Mouse (Mus musculus) hindbrain, embryonic 14.5 days (tissue): Measurements from ENCODE around the gene Slc6a17. TPM values are rescaled to one million over a fixed set of nuclear protein-coding genes. Genes with fewer than 3 reads are reported as not detected.

ENCODE experiments used
- ATAC-seq: fragments of 200-750 bp; cut with Nextera tagmentation; 2 replicates; pipeline ENCODE4 v1.8.0; 2017; ENCODE audit warnings: moderate number of reproducible peaks, mild to moderate bottlenecking, moderate TSS enrichment, moderate library complexity; ENCODE audit not compliant: low FRiP score
- DNase-seq: peaks from one replicate; pipeline ENCODE4 v3.0.0-alpha.2; 2015; ENCODE audit warnings: low spot score
- H3K27ac ChIP-seq: fragments of 300-500 bp; sonication (generic); 2 replicates; pipeline ENCODE4 v1.5.1; 2014; ENCODE audit warnings: mild to moderate bottlenecking, moderate library complexity
- H3K27me3 ChIP-seq: fragments of 300-500 bp; sonication (generic); 2 replicates; pipeline ENCODE4 v1.6.1; 2014; ENCODE audit warnings: mild to moderate bottlenecking, low read length, mixed read lengths; ENCODE audit not compliant: control insufficient read depth, insufficient read depth
- H3K36me3 ChIP-seq: fragments of 300-500 bp; sonication (generic); replicated peaks from 2 replicates; pipeline ENCODE4 v1.6.1; 2014; ENCODE audit not compliant: control insufficient read depth, insufficient read depth
- H3K4me1 ChIP-seq: fragments of 300-500 bp; sonication (generic); replicated peaks from 2 replicates; pipeline ENCODE4 v1.6.1; 2014; ENCODE audit warnings: antibody characterized with exemption, low read length, mixed read lengths; ENCODE audit not compliant: control insufficient read depth, insufficient read depth
- H3K4me2 ChIP-seq: fragments of 300-500 bp; sonication (generic); replicated peaks from 2 replicates; pipeline ENCODE4 v1.6.1; 2014; ENCODE audit warnings: mild to moderate bottlenecking, moderate library complexity
- H3K4me3 ChIP-seq: fragments of 300-500 bp; sonication (generic); replicated peaks from 2 replicates; pipeline ENCODE4 v1.5.1; 2014; ENCODE audit warnings: mild to moderate bottlenecking, low read length
- H3K9ac ChIP-seq: fragments of 300-500 bp; sonication (generic); 2 replicates; pipeline ENCODE4 v1.6.1; 2014
- H3K9me3 ChIP-seq: fragments of 300-500 bp; sonication (generic); 2 replicates; pipeline ENCODE4 v1.6.1; 2016; ENCODE audit warnings: low read length; ENCODE audit not compliant: control insufficient read depth
- WGBS: fragments of 180-500 bp; shearing (Covaris S2); extraction: QIAGEN DNeasy Blood & Tissue Kit; methylation state at CpG from one replicate; pipeline ENCODE4 v1.1.7; 2014; 5-methylcytosine and 5-hydroxymethylcytosine counted together
- polyA plus RNA-seq: library from polyadenylated mRNA; unstranded; fragments of >200 nt; fragmentation: Nextera tagmentation; extraction: Ambion mirVana; gene quantifications from 2 replicates; pipeline ENCODE4 v1.2.1, GENCODE M21; 2014

Gene Slc6a17
- 15.5 and 18.8 TPM in 2 replicates for polyA plus RNA-seq

DNA sequence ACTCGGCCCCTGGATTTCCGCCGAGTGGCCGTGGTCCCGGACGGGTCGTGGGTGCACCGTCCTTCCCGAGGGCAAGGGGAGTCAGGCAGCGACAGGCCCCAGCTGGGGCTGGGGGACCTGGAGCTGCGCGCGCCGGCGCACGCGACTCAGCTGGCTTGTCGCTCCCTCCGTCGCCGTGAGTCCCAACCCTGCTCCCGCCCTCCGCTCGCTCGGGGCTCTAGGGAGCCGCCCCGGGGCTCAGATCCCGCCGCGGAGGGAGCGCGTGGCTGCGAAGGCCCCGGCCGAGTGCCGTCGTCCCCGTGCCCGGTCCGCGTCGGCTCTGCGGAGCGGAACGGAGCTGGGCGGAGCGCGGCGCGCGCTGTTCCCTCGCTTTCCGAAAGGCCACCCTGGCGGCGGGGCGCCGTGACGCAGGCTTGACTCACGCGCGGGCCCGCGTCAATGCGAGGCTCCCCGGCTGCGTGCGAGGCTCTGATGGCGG, at the start of gene Slc6a17:
Gene Slc6a17, minus strand, starts transcription at position 388 of the 478 bp plus-strand sequence.
- under 1% methylated on average over 66 of the region's 68 CpGs for WGBS
- peak; percentile 75 for DNase-seq

DNA sequence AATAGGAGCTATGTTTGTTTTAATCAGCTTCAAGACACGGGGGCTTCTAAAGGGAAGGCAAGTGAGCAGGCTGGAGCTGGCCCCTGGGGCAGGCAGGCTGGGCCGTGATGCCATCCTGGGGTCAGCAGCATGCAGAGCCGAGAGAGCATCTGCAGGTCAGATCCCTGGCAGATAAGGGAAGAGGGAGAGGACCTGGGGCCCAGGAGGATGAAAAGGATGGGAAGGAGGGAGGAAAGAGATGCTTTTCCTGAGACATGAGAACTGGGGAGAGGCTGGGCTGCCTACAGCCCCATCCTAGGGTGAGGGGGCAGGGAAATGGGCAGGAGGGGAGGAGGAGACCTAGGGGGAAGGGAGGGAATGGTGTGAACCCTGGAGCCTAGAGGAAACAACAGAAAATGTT, 47.5 kb upstream of the Slc6a17 start:
- Histone ChIP-seq H3K9ac (no peak overlapping the region), H3K4me2 (no peak overlapping the region), H3K9me3 (no peaks in the 10 kb centered on the region), H3K27me3 (no peaks in the 10 kb centered on the region), H3K36me3 (no peaks in the 10 kb centered on the region), H3K4me3 (no peak overlapping the region), H3K4me1 (no peaks in the 10 kb centered on the region), H3K27ac (no peak overlapping the region)
- 52% methylated on average over 3 of the region's 3 CpGs for WGBS
- ATAC-seq, result no peak
- no peak for DNase-seq

More for the DNA sequence above, at the start of gene Slc6a17:
- no peaks in the 10 kb centered on the region for H3K36me3 ChIP-seq
- peak within 1 kb of the TSS; percentile 63 for H3K9ac ChIP-seq
- peaks cover 41% of the 10 kb centered on the region for H3K27me3 ChIP-seq
- H3K4me2 ChIP-seq, result peak within 1 kb of the TSS; percentile 82
- H3K4me3 ChIP-seq, result peak within 1 kb of the TSS; percentile 61
- peak within 1 kb of the TSS; percentile 74 for H3K27ac ChIP-seq
- H3K9me3 ChIP-seq, result no peaks in the 10 kb centered on the region
- H3K4me1 ChIP-seq, result peaks cover 19% of the 10 kb centered on the region
- peak; percentile 84 for ATAC-seq

DNA sequence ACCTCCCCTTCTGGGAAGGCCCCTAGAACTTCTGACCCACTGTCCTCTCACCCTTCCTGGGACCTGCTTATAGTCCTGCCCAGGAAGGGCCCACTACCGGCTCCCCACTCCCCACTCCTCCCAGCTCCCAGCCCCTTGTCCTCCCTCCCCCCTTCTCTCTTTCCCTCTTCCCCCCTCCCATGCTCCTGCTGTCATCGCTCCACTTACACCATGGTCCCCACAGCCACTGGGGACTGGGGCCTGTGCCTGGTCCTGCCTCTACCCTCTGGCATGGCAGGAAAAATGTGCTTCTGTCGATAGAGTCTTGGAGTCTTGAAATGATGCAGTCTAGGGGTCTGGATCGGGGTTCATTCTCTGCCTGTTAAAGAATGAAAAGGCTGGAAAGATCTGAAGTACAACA, 46.1 kb upstream of the Slc6a17 start:
- no peak overlapping the region for H3K4me2 ChIP-seq
- H3K4me3 ChIP-seq, result no peak overlapping the region
- no peak overlapping the region for H3K27ac ChIP-seq
- DNase-seq, result no peak
- peak; percentile 35; the same call in 1 of the 2 replicates for ATAC-seq
- no peaks in the 10 kb centered on the region for H3K9me3 ChIP-seq
- 41% methylated on average over 4 of the region's 4 CpGs for WGBS
- H3K27me3 ChIP-seq, result no peaks in the 10 kb centered on the region
- no peak overlapping the region for H3K9ac ChIP-seq
- no peaks in the 10 kb centered on the region for H3K36me3 ChIP-seq
- no peaks in the 10 kb centered on the region for H3K4me1 ChIP-seq

DNA sequence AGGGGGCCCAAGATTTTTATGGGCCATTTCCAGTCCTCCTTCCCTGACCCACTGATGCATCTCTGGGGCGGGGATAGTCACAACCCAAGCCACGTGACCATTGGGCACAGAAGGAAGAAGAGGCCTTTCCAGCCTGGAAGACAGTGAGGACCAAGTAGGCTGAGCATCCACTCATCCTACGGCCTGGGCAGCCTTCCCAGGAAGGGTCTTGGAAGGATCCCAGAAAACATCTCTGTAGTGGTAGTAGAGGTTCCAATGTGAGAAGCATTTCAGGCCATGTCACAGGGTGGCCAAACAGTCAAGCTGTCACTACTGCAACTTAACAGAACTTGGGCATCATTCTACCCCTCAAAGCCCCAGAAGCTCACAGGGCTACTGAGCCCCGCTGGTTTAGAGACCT, 44.8 kb upstream of the Slc6a17 start:
- Histone ChIP-seq H3K27ac (no peak overlapping the region), H3K27me3 (no peaks in the 10 kb centered on the region), H3K4me2 (no peak overlapping the region), H3K36me3 (no peaks in the 10 kb centered on the region), H3K9me3 (no peaks in the 10 kb centered on the region), H3K4me1 (no peaks in the 10 kb centered on the region), H3K4me3 (no peak overlapping the region), H3K9ac (no peak overlapping the region)
- no peak for ATAC-seq
- WGBS, result 90% methylated on average over 4 of the region's 4 CpGs
- no peak for DNase-seq

DNA sequence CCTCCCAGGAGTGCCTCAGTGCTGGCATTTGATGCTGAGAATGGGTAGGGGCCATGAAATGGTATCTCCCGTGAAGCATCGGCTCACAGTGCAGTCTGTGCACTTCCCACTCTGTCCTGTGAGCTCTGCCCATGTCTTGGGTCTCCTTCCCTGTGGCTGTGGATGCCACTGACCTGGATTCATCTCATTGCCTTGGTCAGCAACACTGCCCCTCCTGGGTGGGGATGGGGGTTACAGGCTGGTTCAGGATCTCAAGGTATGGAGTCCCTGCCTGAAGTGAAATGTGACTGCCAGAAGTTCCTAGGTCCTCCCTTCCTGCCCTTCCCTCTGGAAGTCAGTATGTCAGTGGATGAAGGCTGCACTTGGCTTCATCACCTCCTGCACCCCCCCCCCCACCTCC, 44.3 kb upstream of the Slc6a17 start:
- Histone ChIP-seq H3K4me3 (no peak overlapping the region), H3K4me2 (no peak overlapping the region), H3K27ac (no peak overlapping the region), H3K27me3 (no peaks in the 10 kb centered on the region), H3K9ac (no peak overlapping the region), H3K36me3 (no peaks in the 10 kb centered on the region), H3K9me3 (no peaks in the 10 kb centered on the region), H3K4me1 (no peaks in the 10 kb centered on the region)
- ATAC-seq (no peak), DNase-seq (no peak)
- WGBS, result 88% methylated on average over 2 of the region's 2 CpGs

DNA sequence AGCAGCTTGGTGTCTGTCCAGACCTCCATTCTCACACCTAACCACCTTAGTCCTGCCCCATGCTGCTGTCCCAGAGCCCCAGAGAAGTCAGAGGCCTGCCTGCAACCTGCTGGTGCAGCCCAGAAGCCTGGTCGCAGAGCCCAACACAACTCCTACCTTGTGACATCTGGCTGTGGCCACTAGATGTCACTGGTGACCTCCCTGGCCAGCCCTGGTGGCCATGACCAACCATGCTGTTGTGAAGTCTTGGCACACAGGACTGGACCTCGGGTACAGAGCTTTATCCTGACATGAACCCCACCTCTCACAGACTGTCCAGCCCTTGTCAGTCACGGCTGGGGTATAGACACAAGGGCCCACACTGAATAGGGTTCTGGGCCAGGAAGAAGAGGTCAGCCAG, 41.4 kb upstream of the Slc6a17 start:
- WGBS, result 17% methylated on average over 3 of the region's 3 CpGs
- peak; percentile 52; the same call in 1 of the 2 replicates for ATAC-seq

DNA sequence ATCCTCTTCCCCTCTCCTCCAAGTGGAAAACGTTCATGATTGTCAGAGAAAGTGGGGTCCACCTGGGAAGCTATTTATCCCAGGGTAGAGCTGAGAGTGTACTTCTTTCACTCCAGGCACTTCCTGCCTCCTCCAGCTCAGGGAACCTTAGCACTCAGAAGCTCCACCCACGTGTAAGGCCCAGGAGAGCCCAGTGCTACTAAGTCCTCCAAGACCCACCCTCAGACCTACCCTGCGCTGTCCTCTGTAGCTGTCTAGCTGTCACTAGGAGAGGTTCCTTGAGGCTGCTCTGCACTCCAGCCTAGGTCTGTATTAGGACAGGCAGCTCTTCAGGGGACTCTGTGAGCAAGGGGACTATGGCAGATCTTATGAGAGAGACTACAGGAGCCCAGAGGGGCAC, 40.9 kb upstream of the Slc6a17 start:
- H3K36me3 ChIP-seq, result no peaks in the 10 kb centered on the region
- no peak overlapping the region for H3K9ac ChIP-seq
- no peak overlapping the region for H3K4me2 ChIP-seq
- ATAC-seq, result peak; percentile 7; the same call in 1 of the 2 replicates
- no peaks in the 10 kb centered on the region for H3K4me1 ChIP-seq
- no peak overlapping the region for H3K27ac ChIP-seq
- no peaks in the 10 kb centered on the region for H3K9me3 ChIP-seq
- H3K4me3 ChIP-seq, result no peak overlapping the region
- H3K27me3 ChIP-seq, result no peaks in the 10 kb centered on the region
- 28% methylated on average over 3 of the region's 3 CpGs for WGBS
- no peak for DNase-seq

More for the DNA sequence above, 41.4 kb upstream of the Slc6a17 start:
- Histone ChIP-seq H3K27me3 (no peaks in the 10 kb centered on the region), H3K36me3 (no peaks in the 10 kb centered on the region), H3K4me3 (no peak overlapping the region), H3K9ac (no peak overlapping the region), H3K27ac (no peak overlapping the region), H3K4me1 (no peaks in the 10 kb centered on the region), H3K9me3 (no peaks in the 10 kb centered on the region), H3K4me2 (no peak overlapping the region)
- DNase-seq, result peak; percentile 73

DNA sequence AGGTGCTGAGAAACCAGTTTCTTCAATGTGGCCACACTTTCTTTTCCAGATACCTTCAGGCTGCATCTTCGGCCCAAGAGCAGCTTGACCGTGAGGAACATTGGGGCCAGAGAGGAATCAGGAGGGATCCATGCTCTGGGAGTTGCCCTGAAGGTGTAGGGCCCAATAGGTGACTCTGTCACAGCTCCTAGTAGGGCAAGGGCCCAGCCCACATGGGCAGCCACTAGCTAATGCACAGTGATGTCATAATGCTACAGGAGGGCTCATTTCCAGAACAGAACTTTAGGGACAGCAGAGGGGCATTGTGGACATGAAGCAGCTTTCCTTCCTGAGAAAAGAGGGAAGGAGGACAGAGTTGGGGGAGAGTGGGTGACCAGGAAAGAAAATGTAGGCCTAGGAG, 37.0 kb upstream of the Slc6a17 start, which contains the start of gene Ubl4b:
Gene Ubl4b, minus strand, starts transcription at position 232 of the 400 bp plus-strand sequence.
- H3K27me3 ChIP-seq, result no peaks in the 10 kb centered on the region
- no peak within 1 kb of the TSS for H3K9ac ChIP-seq
- H3K4me2 ChIP-seq, result no peak within 1 kb of the TSS
- no peaks in the 10 kb centered on the region; the same call in 1 of the 2 replicates for H3K4me1 ChIP-seq
- ATAC-seq (no peak), DNase-seq (no peak)
- H3K36me3 ChIP-seq, result no peaks in the 10 kb centered on the region
- no peak within 1 kb of the TSS for H3K27ac ChIP-seq
- WGBS, result 96% methylated on average over 2 of the region's 2 CpGs
- no peak within 1 kb of the TSS for H3K4me3 ChIP-seq
- H3K9me3 ChIP-seq, result no peaks in the 10 kb centered on the region

DNA sequence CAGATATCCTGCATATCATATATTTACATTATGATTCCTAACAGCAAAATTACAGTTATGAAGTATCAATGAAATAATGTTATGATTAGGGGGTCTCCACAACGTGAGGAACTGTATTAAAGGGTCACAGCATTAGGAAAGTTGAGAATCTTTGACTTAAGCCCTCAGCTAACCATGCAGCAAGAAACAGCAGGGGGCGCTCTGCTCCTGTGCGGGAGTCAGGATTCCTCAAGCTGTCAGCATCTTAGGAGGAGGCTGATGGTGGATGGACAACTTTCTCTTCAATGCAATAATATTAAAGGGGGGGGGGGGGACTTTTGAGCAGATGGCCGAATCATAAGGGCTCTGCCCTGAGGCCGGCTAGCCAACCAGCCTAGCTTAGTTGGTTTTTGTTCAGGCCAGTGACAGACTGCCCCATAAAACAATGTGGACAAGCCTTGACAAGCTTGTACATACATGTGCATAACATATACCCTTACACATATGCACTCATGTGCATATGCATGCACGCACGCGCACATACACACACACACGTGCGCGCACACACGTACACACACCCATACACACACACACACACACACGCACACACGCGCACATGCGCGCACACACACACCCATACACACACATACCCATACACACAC, 32.7 kb upstream of the Slc6a17 start:
- Histone ChIP-seq H3K9me3 (no peaks in the 10 kb centered on the region), H3K4me3 (no peak overlapping the region), H3K27me3 (no peaks in the 10 kb centered on the region), H3K36me3 (no peaks in the 10 kb centered on the region), H3K4me2 (no peak overlapping the region), H3K9ac (no peak overlapping the region), H3K4me1 (no peaks in the 10 kb centered on the region; the same call in 1 of the 2 replicates), H3K27ac (no peak overlapping the region)
- DNase-seq (peak; percentile 80), ATAC-seq (0 out of 2 replicates have a peak, but pooled peaks have one; percentile 14)
- WGBS, result 71% methylated on average over 17 of the region's 17 CpGs
